Mouse (Mus musculus) CH12.LX (cell line): ENCODE data around the gene Gprin2.

Experiments used
- CTCF ChIP-seq, 2 experiments: IDR thresholded peaks in 1 of 2; conservative IDR thresholded peaks in 1 of 2; 2 replicates each; pipeline ENCODE4 v1.5.1; 2011 to 2012; ENCODE audit warnings: low read depth in 2 of 2, low read length in 2 of 2, improper control_type of control experiment in 1 of 2, inconsistent platforms in 1 of 2, mild to moderate bottlenecking in 1 of 2, moderate library complexity in 1 of 2
- JUND ChIP-seq: conservative IDR thresholded peaks from 2 replicates; pipeline ENCODE4 v1.6.1; 2011; ENCODE audit warnings: low read depth, low read length, improper control_type of control experiment

GRCm38 (mm10) chr14:34219295-34219694 is 17.8 kb upstream of the Gprin2 start, which contains the start of gene Syt15:
- TF ChIP-seq CTCF (conservative IDR thresholded peaks at IDR 0.05 in 1 of 2, IDR thresholded peaks at IDR 0.05 in 1 of 2; ENCODE audit: low read depth in 2 of 2, low read length in 2 of 2) (no peak), JUND (no peak)
